Mouse (Mus musculus): Measurements from ENCODE around the gene Smim27.
"Not testable (repeated sequence)": the region's sequence is repeated elsewhere in the genome, so short reads cannot be mapped to it uniquely, and the experiment has no call there.

Gene Smim27

GRCm38 (mm10) chr4:40267681-40268080 lies 1.7 kb upstream of the Smim27 start:
- DNase-seq, result no peak

DNA sequence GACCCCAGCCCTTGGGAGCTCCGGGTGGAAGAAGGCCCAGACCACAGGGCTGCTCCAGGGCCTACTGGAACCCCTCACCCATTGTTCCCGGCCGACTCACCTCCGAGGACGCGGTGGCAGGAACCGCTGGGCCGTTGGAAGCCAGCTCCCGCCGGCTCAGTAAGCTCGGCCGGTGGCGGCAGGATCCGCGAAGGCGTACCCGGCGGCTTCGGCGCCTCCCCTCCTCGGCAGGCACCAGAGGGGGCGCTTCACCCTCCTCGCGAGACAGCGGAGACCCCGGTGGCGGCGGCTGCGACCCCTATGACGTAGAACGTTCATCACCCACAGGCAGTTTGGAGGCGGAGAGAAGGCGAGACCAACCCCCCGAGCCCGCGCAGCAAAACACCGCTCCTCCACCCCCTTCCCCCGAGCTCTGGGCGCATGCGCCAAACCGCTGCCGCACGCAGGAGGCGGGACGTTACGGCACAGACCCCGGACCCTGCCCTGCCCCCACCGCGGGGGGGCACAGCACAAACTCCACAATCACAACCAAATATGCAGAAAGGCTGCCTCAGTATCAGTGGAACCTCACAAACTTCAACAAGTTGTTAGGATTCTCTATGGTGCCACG lies 1.1 kb upstream of the Smim27 start:
- DNase-seq, result peak; percentile 93

DNA sequence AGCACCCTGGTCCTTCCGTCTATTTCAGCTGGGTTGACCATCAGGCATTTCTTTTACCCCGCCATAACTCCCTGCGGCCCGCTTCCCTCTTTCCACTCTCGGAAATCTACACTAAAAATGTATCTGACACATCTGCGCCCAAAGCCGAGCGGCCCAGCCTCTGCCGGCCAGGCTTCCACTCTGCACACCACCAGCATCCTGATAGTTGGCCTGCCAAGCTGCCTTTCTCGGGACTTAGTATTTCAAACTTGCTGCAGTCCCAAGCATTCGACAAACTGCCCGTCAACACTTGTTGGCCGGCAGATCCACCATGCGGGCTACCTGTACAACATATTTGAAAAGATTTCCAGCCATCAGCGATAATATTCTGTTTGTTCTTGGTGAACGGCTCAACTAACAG lies 544 bp upstream of the Smim27 start:
- peak; percentile 34 for DNase-seq

DNA sequence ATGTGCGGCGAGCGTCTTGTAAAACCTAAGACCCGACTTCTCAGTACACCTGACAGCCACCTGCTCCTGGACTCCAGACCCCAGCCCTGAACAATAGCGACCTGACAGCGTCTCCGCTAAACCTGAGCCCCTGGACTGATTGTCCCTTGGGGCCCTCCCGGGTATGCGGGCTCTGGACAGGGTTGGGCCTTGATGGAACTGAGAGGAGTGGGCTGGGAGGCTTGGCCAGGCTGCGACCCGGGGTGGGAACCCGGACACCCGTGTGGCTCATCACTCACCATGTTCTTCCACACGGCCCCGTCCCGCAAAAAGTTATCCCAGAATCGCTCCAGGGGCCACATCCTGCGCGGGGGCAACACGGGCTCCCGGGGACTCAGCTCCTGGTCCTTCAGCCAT lies 9.5 kb downstream of the Smim27 start:
- peak; percentile 6 for DNase-seq

- DNase-seq, result peak; percentile 96
Observed at GRCm38 (mm10) chr4:40279276-40279900, 10.0 kb downstream of the Smim27 start, which contains the start of gene Ndufb6. TSS of gene Ndufb6 (minus strand) at chr4:40279421.

GRCm38 (mm10) chr4:40285582-40285981 lies 16.2 kb downstream of the Smim27 start:
- DNase-seq, result peak; percentile 60

DNA sequence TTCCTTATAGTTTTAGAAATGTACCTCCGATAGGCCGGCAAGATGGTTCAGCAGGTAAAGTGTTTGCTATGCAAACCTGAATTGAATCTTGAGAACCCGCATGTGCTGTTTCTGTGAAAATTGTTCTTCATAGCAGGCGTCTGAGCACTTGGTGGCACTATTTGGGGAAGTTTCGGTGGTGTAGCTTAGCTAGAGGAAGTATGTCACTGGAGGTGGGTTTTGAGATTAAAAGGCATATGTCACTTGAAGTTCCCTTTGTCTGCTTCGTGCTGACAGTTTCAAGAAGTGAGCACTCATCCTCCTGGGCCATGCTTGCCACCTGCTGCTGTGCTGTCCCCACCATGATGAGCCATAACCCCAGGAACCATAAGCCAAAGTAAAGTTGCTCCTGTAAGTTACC lies 18.0 kb downstream of the Smim27 start:
- DNase-seq, result no peak

DNA sequence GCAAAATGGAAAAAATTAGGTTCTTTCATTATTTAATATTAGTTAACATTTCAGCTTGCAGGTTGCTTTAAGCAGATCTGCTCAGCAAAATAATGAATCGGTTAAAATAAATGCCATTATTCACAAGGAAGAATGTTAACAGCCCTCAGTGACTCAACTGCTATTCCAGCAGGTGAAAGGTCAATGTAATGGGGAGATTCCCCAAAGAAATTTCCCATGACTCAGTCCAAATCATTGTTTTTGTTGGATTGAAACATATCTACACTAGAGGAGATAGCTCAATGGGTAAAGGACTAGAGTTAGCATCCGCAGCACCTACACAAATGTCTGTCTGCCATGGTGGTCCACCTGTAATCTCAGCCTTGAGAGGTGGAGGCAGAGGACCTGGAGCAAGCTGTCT lies 19.7 kb downstream of the Smim27 start:
- no peak for DNase-seq

- DNase-seq, result not testable (repeated sequence)
Observed at GRCm38 (mm10) chr4:40291511-40291910, 22.1 kb downstream of the Smim27 start.

DNA sequence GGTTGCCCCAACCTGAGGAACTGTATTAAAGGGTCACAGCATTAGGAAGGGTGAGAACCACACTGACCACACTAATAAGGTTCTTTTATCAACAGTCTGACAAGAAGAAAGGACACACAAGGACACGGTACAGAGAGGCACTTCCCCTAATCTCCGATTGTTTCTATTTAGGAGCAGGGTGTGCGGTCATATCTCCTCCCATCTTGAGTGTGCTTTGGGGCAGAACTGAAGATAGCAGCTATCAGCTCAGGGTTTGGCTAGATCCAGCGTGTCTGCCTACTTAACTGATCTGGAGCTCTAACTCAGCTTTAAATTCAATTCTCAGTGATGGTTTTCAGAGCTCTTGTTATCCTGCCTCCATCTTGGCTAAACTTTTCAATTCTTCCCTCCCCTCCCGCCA lies 29.8 kb downstream of the Smim27 start:
- DNase-seq, result no peak

DNA sequence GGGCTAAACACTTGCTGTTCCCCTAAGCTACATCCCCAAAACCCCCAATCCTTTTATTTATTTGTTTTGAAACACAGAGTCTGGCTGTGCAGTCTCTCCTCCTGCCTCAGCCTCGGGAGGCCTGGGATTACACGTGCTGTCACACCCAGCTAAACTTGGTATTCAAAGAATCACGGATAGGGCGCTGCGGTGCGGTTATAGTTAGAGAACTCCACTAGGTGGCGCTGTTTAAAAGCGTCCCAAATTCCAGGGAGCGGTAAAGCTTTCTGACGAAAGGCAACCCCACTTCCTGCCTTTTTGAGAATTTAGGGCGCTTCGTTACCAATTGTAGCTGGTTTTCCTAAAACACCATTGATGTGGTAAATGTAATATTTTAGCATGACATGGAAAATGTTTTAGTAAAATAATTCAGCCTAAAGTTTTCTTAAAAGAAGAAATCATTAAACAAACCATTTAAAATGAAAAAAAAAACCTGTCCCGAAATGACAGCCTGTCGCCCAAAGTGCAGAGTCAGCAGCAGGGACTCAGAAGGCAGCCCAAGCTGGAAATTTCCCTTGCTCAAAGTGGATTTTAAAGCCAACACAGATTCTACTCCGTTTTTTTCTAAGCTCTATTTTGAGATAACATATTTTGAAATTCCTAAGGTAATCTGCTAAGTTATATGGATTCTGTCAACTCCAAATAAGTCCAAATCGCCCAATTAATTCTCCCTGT lies 31.9 kb downstream of the Smim27 start:
- peak; percentile 66 for DNase-seq

DNA sequence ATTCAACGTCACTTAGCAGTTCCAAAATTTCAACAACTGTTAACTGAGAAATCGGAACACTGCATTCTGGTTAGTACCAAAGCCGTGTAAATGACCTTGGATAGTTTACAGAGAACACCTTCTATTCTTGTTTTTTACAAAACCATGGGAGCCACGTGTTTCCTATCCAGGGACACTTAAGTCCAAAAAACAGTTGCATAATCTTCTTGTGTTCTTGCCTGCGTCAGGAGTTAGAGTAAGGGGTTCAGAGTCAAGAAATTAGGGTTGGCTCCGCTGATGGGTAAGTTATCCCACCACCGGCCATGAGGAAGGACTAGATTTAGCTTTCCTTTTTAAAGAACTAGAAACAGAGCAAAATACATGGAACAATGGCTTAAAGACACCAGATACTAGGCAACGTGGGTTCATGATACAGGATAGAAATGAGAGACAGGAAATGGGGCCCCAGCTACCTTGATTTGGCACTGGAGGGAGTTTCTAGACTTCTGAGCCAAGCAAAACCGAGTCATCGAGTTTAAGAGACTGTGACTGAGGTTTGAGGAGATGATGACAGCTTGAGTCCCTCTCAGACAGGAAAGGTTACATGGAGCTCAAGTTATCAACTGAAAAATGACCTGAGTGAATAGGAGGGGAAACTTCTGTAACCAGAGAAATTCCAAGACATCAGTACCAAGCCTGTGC lies 33.2 kb downstream of the Smim27 start:
- no peak for DNase-seq

GRCm38 (mm10) chr4:40309682-40310081 lies 40.3 kb downstream of the Smim27 start:
- DNase-seq, result no peak

- no peak for DNase-seq
Observed at GRCm38 (mm10) chr4:40310796-40311383, 41.5 kb downstream of the Smim27 start.

DNA sequence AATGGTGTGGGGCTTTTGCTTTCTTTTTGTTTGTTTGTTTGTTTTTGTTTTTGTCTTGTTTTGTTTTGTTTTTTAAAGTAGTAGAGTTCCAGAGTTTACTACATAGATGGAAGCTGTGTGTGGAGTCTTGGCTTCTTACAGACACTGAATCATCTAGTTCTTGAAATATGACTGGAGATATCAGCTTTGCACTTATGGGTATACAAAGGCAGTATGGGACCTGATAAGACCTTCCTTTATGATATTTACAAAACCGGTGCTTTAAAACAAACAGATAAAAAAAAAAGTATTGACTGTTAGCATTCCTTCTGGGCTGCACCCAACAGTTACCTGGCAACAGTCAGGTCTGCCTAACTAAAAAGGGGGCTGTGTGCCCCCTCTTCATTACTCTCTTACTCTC lies 42.8 kb downstream of the Smim27 start:
- DNase-seq, result no peak

DNA sequence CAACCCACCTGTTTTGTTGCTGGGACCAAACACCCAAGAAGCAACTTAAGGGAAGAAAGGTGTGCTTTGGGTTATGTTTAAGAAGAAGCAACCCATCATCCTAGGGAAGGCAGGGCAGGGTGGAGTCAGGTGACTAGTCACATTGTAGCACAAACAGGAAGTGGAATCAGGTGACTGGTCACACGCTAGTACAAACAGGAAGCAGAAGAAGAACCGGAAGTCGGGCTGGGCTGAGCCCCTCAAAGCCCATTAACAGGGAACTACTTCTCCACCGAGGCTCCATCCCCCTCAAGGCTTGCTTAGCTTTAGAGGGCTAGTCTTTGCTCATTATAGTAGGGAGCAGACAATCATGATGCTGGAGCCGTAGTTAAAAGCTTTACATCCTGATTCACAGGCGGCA lies 43.6 kb downstream of the Smim27 start:
- no peak for DNase-seq

GRCm38 (mm10) chr4:40317404-40317803 lies 48.0 kb downstream of the Smim27 start:
- DNase-seq, result no peak
